8 mouse cellular contexts compared by ENCODE assay signal in genomic region chr4:151044037-151044943, GRCm38 (mm10). TPM values are rescaled to one million over a fixed set of nuclear protein-coding genes. Genes with fewer than 3 reads are reported as not detected.
DNase-seq lines count a peak whose midpoint lies in the region; ATAC-seq and TF ChIP-seq lines count a peak whose summit lies in the region.

Gene Per3, minus strand, starts transcription at chr4:151044665.

- peak within 1 kb of the TSS; percentile 97 for H3K27ac ChIP-seq in gastrocnemius, adult 2 months
- H3K27ac ChIP-seq in hindbrain, postnatal 0 days: peak within 1 kb of the TSS; percentile 79
- H3K27ac ChIP-seq in left cerebral cortex, adult 2 months: peak within 1 kb of the TSS; percentile 99

- peak; percentile 97 for DNase-seq in ZHBTc4 (ENCODE audit: low read depth, low spot score)
- DNase-seq in gastrocnemius, adult 2 months: peak; percentile 100
- DNase-seq in hindbrain, postnatal 0 days (ENCODE audit: low spot score): peak; percentile 94
- DNase-seq in left cerebral cortex, adult 2 months (ENCODE audit: extremely low spot score in 1 of 2, low spot score in 2 of 2): peak; percentile 98
- DNase-seq in right cerebral cortex, adult 2 months (ENCODE audit: low spot score in 2 of 2): peak; percentile 97 to 98
- DNase-seq in urinary bladder, postnatal 14 days (ENCODE audit: low spot score): peak; percentile 98

- no peaks in the 10 kb centered on the region for H3K27me3 ChIP-seq in hindbrain, postnatal 0 days (ENCODE audit: insufficient read depth, low read length)

- under 1% methylated on average over 62 of the region's 79 CpGs for WGBS in hindbrain, postnatal 0 days

- peaks cover 19% of the 10 kb centered on the region for H3K36me3 ChIP-seq in hindbrain, postnatal 0 days (ENCODE audit: insufficient read depth, low read length)

- H3K9me3 ChIP-seq in hindbrain, postnatal 0 days (ENCODE audit: low read length): no peaks in the 10 kb centered on the region

- peak; percentile 91 for ATAC-seq in common myeloid progenitor, adult 5-6 weeks (replicated peaks; ENCODE audit: low read depth, poor library complexity, severe bottlenecking)
- ATAC-seq in hindbrain, postnatal 0 days: peak; percentile 98
- peak; percentile 94 for ATAC-seq in megakaryocyte, adult 5-6 weeks (ENCODE audit: poor library complexity, severe bottlenecking)

- no peaks in the 10 kb centered on the region for H3K4me1 ChIP-seq in hindbrain, postnatal 0 days (ENCODE audit: insufficient read depth, low read length)

- H3K9ac ChIP-seq in hindbrain, postnatal 0 days (replicated peaks; ENCODE audit: low read length): peak within 1 kb of the TSS; percentile 60

- peak within 1 kb of the TSS; percentile 84 for H3K4me3 ChIP-seq in gastrocnemius, adult 2 months
- H3K4me3 ChIP-seq in hindbrain, postnatal 0 days (ENCODE audit: low read length): peak within 1 kb of the TSS; percentile 52
- H3K4me3 ChIP-seq in left cerebral cortex, adult 2 months: peak within 1 kb of the TSS; percentile 83

- TF ChIP-seq CTCF in gastrocnemius, adult 2 months (IDR thresholded peaks at IDR 0.05): no peak
- TF ChIP-seq CTCF in hindbrain, postnatal 0 days (IDR thresholded peaks at IDR 0.05; ENCODE audit: low read depth): no peak
- no peak for TF ChIP-seq CTCF in left cerebral cortex, adult 2 months (IDR thresholded peaks at IDR 0.05)

- H3K4me2 ChIP-seq in hindbrain, postnatal 0 days (ENCODE audit: low read depth, low read length): peak within 1 kb of the TSS; percentile 98

- intact Hi-C loops in gastrocnemius, adult 2 months (cut with DNase I): no loop called here
- intact Hi-C loops in left cerebral cortex, adult 2 months (cut with DNase I): loop anchor here (1.0 to 5.0 kb wide), 2 partner anchors 96 to 132 kb away; partner anchors contain the start of genes Park7 and Tnfrsf9

RNA-seq across cellular contexts. Expression of gene Per3, which starts in this region (rescaled TPM):
- total RNA-seq in common myeloid progenitor, adult 5-6 weeks (2017): 3.7 and 4.8 TPM in 2 replicates
- total RNA-seq in gastrocnemius, adult 2 months (2021): 1 to 10 TPM; 3.6 to 9.3 TPM
- total RNA-seq in hindbrain, postnatal 0 days (2014; rRNA removed): 4.0 and 11.4 TPM in 2 replicates
- polyA plus RNA-seq in hindbrain, postnatal 0 days (2015; fragmentation: Nextera tagmentation; extraction: Ambion mirVana): 4.7 and 5.0 TPM in 2 replicates
- total RNA-seq in left cerebral cortex, adult 2 months (2021): 10 to 100 TPM; 25.1 to 29.9 TPM
- 0.94 and 1.6 TPM in 2 replicates for total RNA-seq in megakaryocyte, adult 5-6 weeks (2015)
- 1.2 and 1.5 TPM in 2 replicates for total RNA-seq in megakaryocyte, adult 5-6 weeks (2017)

Comparison
In these comparisons a context has a peak if more than half of its experiments do, and no peak if none do; other contexts are left out.
1. Peak in every context shown above with its lines: DNase-seq, ATAC-seq, H3K4me3 ChIP-seq and H3K27ac ChIP-seq.